Mouse (Mus musculus) MEL (cell line): ENCODE measurements around the gene Nutf2. TPM values are rescaled to one million over a fixed set of nuclear protein-coding genes. Genes with fewer than 3 reads are reported as not detected.

Source experiments
- DNase-seq: peaks from one replicate; pipeline ENCODE4 v3.0.0; 2011; ENCODE audit warnings: low read depth, low spot score
- H3K27ac ChIP-seq: 2 replicates; pipeline ENCODE4 v1.5.1; 2012; ENCODE audit warnings: low read depth, mild to moderate bottlenecking, control low read depth, low read length, moderate library complexity; ENCODE audit not compliant: control insufficient read depth
- H3K27me3 ChIP-seq, 2 experiments: fragments of 150-350 bp in 1 of 2; sonication (generic) in 1 of 2; 2 replicates each; pipeline ENCODE4 v1.6.1; 2012; ENCODE audit warnings: low read length in 2 of 2, mild to moderate bottlenecking in 2 of 2, improper control_type of control experiment in 1 of 2, moderate library complexity in 1 of 2; ENCODE audit not compliant: insufficient read depth in 2 of 2, control insufficient read depth in 1 of 2
- H3K36me3 ChIP-seq, 2 experiments: 2 replicates each; pipeline ENCODE4 v1.6.1; 2012 to 2014; ENCODE audit warnings: low read length in 2 of 2, improper control_type of control experiment in 1 of 2, inconsistent platforms in 1 of 2, mild to moderate bottlenecking in 1 of 2; ENCODE audit not compliant: insufficient read depth in 2 of 2, control insufficient read depth in 1 of 2
- H3K4me1 ChIP-seq, 2 experiments: fragments of 150-350 bp in 1 of 2; sonication (generic) in 1 of 2; 2 replicates each; pipeline ENCODE4 v1.6.1; 2012; ENCODE audit warnings: low read length in 2 of 2, improper control_type of control experiment in 1 of 2, mild to moderate bottlenecking in 1 of 2; ENCODE audit not compliant: insufficient read depth in 2 of 2, control insufficient read depth in 1 of 2
- H3K4me3 ChIP-seq, 2 experiments: fragments of 150-350 bp in 1 of 2; sonication (generic) in 1 of 2; 2 replicates each; pipeline ENCODE4 v1.5.1; 2012; ENCODE audit warnings: low read depth in 2 of 2, low read length in 2 of 2, mild to moderate bottlenecking in 2 of 2, moderate library complexity in 2 of 2, control low read depth in 1 of 2, improper control_type of control experiment in 1 of 2; ENCODE audit not compliant: control insufficient read depth in 1 of 2, insufficient read depth in 1 of 2
- H3K79me2 ChIP-seq: 2 replicates; pipeline ENCODE4 v1.6.1; 2012; ENCODE audit warnings: mild to moderate bottlenecking, low read length, moderate library complexity; ENCODE audit not compliant: control insufficient read depth, poor library complexity, insufficient read depth
- H3K9ac ChIP-seq: 2 replicates; pipeline ENCODE4 v1.6.1; 2012; ENCODE audit warnings: low read depth, mild to moderate bottlenecking, control low read depth, low read length, moderate library complexity; ENCODE audit not compliant: control insufficient read depth, poor library complexity, severe bottlenecking
- H3K9me3 ChIP-seq: fragments of 150-350 bp; sonication (generic); replicated peaks from 2 replicates; pipeline ENCODE4 v1.6.1; 2012; ENCODE audit warnings: mild to moderate bottlenecking, low read length, improper control_type of control experiment, moderate library complexity; ENCODE audit not compliant: insufficient read depth
- BHLHE40 ChIP-seq: IDR thresholded peaks from 2 replicates; pipeline ENCODE4 v1.6.1; 2012; ENCODE audit warnings: low read depth, mild to moderate bottlenecking, inconsistent platforms, low read length, improper control_type of control experiment, borderline replicate concordance
- CTCF ChIP-seq, 3 experiments: IDR thresholded peaks in 2 of 3; conservative IDR thresholded peaks in 1 of 3; 2 replicates each; pipeline ENCODE4 v1.5.1; 2011 to 2012; ENCODE audit warnings: low read length in 3 of 3, low read depth in 2 of 3, mild to moderate bottlenecking in 2 of 3, improper control_type of control experiment in 1 of 3, inconsistent platforms in 1 of 3, mixed read lengths in 1 of 3, moderate library complexity in 1 of 3; ENCODE audit not compliant: control insufficient read depth in 1 of 3, insufficient read depth in 1 of 3, poor library complexity in 1 of 3, severe bottlenecking in 1 of 3
- EP300 ChIP-seq, 2 experiments: IDR thresholded peaks; 2 replicates each; pipeline ENCODE4 v1.6.1; 2011; ENCODE audit warnings: improper control_type of control experiment in 2 of 2, low read length in 2 of 2, low read depth in 1 of 2, mild to moderate bottlenecking in 1 of 2
- ETS1 ChIP-seq: IDR thresholded peaks from 2 replicates; pipeline ENCODE4 v1.6.1; 2012; ENCODE audit warnings: low read depth, mild to moderate bottlenecking, inconsistent platforms, low read length, improper control_type of control experiment, moderate library complexity
- GATA1 ChIP-seq: IDR thresholded peaks from 2 replicates; pipeline ENCODE4 v1.6.1; 2011; ENCODE audit warnings: low read depth, low read length, improper control_type of control experiment
- MAFK ChIP-seq: IDR thresholded peaks from 2 replicates; pipeline ENCODE4 v1.6.1; 2011; ENCODE audit warnings: low read depth, mild to moderate bottlenecking, low read length, improper control_type of control experiment, borderline replicate concordance
- MAX ChIP-seq: IDR thresholded peaks from 2 replicates; pipeline ENCODE4 v1.6.1; 2011; ENCODE audit warnings: low read length, improper control_type of control experiment
- MAZ ChIP-seq: IDR thresholded peaks from 2 replicates; pipeline ENCODE4 v1.6.1; 2012; ENCODE audit warnings: low read depth, mild to moderate bottlenecking, inconsistent platforms, low read length, improper control_type of control experiment
- MEF2A ChIP-seq: IDR thresholded peaks from 2 replicates; pipeline ENCODE4 v1.6.1; 2014; ENCODE audit warnings: low read depth, mild to moderate bottlenecking, inconsistent platforms, low read length, improper control_type of control experiment; ENCODE audit not compliant: poor library complexity, insufficient replicate concordance, severe bottlenecking; ENCODE audit errors: extremely low read depth
- MXI1 ChIP-seq: IDR thresholded peaks from 2 replicates; pipeline ENCODE4 v1.6.1; 2011; ENCODE audit warnings: mild to moderate bottlenecking, low read depth, low read length, improper control_type of control experiment
- MYB ChIP-seq: IDR thresholded peaks from 2 replicates; pipeline ENCODE4 v1.6.1; 2011; ENCODE audit warnings: mild to moderate bottlenecking, low read depth, low read length, improper control_type of control experiment
- MYC ChIP-seq: IDR thresholded peaks from 2 replicates; pipeline ENCODE4 v1.6.1; 2011; ENCODE audit warnings: low read depth, mild to moderate bottlenecking, low read length, improper control_type of control experiment, moderate library complexity
- NRF1 ChIP-seq: IDR thresholded peaks from 2 replicates; pipeline ENCODE4 v1.6.1; 2014; ENCODE audit warnings: low read depth, mild to moderate bottlenecking, inconsistent platforms, low read length, improper control_type of control experiment, moderate library complexity; ENCODE audit not compliant: poor library complexity, insufficient read depth, severe bottlenecking
- RAD21 ChIP-seq: IDR thresholded peaks from 2 replicates; pipeline ENCODE4 v1.6.1; 2011; ENCODE audit warnings: mild to moderate bottlenecking, low read depth, low read length, improper control_type of control experiment
- RCOR1 ChIP-seq: IDR thresholded peaks from 2 replicates; pipeline ENCODE4 v1.6.1; 2012; ENCODE audit warnings: low read depth, mild to moderate bottlenecking, inconsistent platforms, low read length, improper control_type of control experiment
- SMC3 ChIP-seq: IDR thresholded peaks from 2 replicates; pipeline ENCODE4 v1.6.1; 2011; ENCODE audit warnings: low read depth, low read length, improper control_type of control experiment
- TAL1 ChIP-seq: IDR thresholded peaks from 2 replicates; pipeline ENCODE4 v1.6.1; 2012; ENCODE audit warnings: mild to moderate bottlenecking, inconsistent platforms, low read length, moderate library complexity, mixed read lengths
- TBP ChIP-seq: IDR thresholded peaks from 2 replicates; pipeline ENCODE4 v1.8.0; 2011; ENCODE audit warnings: low read depth, low read length, improper control_type of control experiment
- TCF12 ChIP-seq: IDR thresholded peaks from 2 replicates; pipeline ENCODE4 v1.6.1; 2014; ENCODE audit warnings: low read depth, mild to moderate bottlenecking, inconsistent platforms, low read length, improper control_type of control experiment, moderate library complexity
- ZC3H11A ChIP-seq: IDR thresholded peaks from 2 replicates; pipeline ENCODE4 v1.6.1; 2012; ENCODE audit warnings: low read depth, mild to moderate bottlenecking, inconsistent platforms, low read length, improper control_type of control experiment
- polyA plus RNA-seq, 2 experiments: library from polyadenylated mRNA; stranded (reverse) in 1 of 2; unstranded in 1 of 2; fragments of >175 nt in 1 of 2; fragments of >200 nt in 1 of 2; gene quantifications; 2 replicates each; pipeline versions ENCODE4 v1.2.1 to v1.2.4; 2012; ENCODE audit warnings: low replicate concordance in 2 of 2, low read depth in 1 of 2; ENCODE audit not compliant: insufficient read length in 2 of 2, insufficient read depth in 1 of 2, missing spikeins in 1 of 2
- total RNA-seq: library from RNA; depleted of rRNA; stranded (reverse); fragments of 300-350 nt; gene quantifications from 2 replicates; pipeline ENCODE4 v1.2.3, GENCODE M21; 2012

The Nutf2 gene
- total and polyA plus RNA-seq, 3 experiments = 28.0 to 167 TPM; not detected in 1

DNA sequence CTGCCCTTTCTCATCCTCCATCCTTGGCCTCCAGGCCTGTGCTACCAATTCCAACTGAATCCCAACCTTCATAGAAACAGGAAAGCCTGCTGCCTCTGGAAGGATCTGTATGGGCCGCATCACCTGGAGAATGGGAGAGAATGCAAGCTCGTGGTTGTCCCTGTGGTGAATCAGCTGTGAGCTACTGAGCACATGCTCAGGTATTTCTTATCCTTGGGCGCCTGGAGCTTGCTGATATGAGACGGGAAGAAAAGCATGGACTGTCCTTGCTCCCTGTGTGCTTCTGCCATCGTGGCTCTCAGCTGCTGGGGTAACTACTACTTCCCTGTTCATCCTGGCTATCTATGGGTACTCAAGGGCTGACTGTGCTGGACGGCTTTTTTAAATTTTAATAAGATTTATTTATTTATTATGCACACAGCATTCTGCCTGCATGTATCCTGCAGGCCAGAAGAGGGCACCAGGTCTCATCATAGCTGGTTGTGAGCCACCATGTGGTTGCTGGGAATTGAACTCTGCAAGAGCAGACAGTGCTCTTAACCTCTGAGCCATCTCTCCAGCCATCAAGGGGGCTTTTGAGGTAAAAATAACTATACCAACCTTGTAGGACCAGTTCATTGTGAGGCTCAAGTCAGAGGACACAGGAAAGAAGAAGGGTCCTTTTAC is 6.1 kb downstream of the Nutf2 start:
- Histone ChIP-seq H3K4me3 (no peak overlapping the region), H3K27me3 (no peaks in the 10 kb centered on the region), H3K9me3 (no peaks in the 10 kb centered on the region), H3K36me3 (peaks cover 11 to 20% of the 10 kb centered on the region in 2 experiments), H3K4me1 (peaks cover 2 to 11% of the 10 kb centered on the region in 2 experiments; a peak in 1 of 4 replicates), H3K79me2 (peaks cover 61% of the 10 kb centered on the region), H3K9ac (no peak overlapping the region), H3K27ac (no peak overlapping the region)
- peak; percentile 63 for DNase-seq
- peak; percentile 66; the same call in 1 of the 2 replicates for TF ChIP-seq MXI1
- 0 out of 2 replicates have a peak, but pooled peaks have one; percentile 5 for TF ChIP-seq ZC3H11A
- no peak for TF ChIP-seq RAD21
- TF ChIP-seq BHLHE40 = no peak
- peak; percentile 68; the same call in 1 of the 2 replicates for TF ChIP-seq ETS1
- TF ChIP-seq SMC3 = peak; percentile 47
- TF ChIP-seq MYB = no peak
- no peak for TF ChIP-seq RCOR1
- TF ChIP-seq MAFK = no peak
- TF ChIP-seq MAX = peak; percentile 47; the same call in 1 of the 2 replicates
- no peak for TF ChIP-seq MAZ
- TF ChIP-seq TCF12 = 0 out of 2 replicates have a peak, but pooled peaks have one; percentile 14
- TF ChIP-seq MEF2A = no peak
- TF ChIP-seq TAL1 = peak; percentile 47
- 0 out of 2 replicates have a peak, but pooled peaks have one; percentile 12 for TF ChIP-seq GATA1
- no peak for TF ChIP-seq TBP
- peak; percentile 29 to 68 (median 51); a peak in 5 of 6 replicates for TF ChIP-seq CTCF (IDR thresholded peaks at IDR 0.05 in 2 of 3, conservative IDR thresholded peaks at IDR 0.05 in 1 of 3; ENCODE audit: control insufficient read depth in 1 of 3, insufficient read depth in 1 of 3, low read depth in 2 of 3, low read length in 3 of 3, poor library complexity in 1 of 3, severe bottlenecking in 1 of 3)
- 0 out of 4 replicates have a peak, but pooled peaks of 1 of the 2 experiments have one; percentile 8 for TF ChIP-seq EP300 (IDR thresholded peaks at IDR 0.05; ENCODE audit: low read depth in 1 of 2, low read length in 2 of 2)
- peak; percentile 49; the same call in 1 of the 2 replicates for TF ChIP-seq MYC
- TF ChIP-seq NRF1 = no peak
